Mouse (Mus musculus) stomach, embryonic 16.5 days (tissue): Measurements from ENCODE around the gene Zfp771. TPM values are rescaled to one million over a fixed set of nuclear protein-coding genes. Genes with fewer than 3 reads are reported as not detected.

Experiments used
- ATAC-seq: fragments of 200-750 bp; cut with Nextera tagmentation; 2 replicates; pipeline ENCODE4 v1.8.0; 2017; ENCODE audit warnings: moderate number of reproducible peaks, moderate TSS enrichment; ENCODE audit not compliant: insufficient read depth, low FRiP score
- H3K27ac ChIP-seq: fragments of 300-500 bp; sonication (generic); 2 replicates; pipeline ENCODE4 v1.5.1; 2014; ENCODE audit warnings: low read length
- H3K27me3 ChIP-seq: fragments of 300-500 bp; sonication (generic); 2 replicates; pipeline ENCODE4 v1.6.1; 2014; ENCODE audit warnings: low read length, control low read depth, mixed read lengths; ENCODE audit not compliant: control insufficient read depth, insufficient read depth
- H3K36me3 ChIP-seq: fragments of 300-500 bp; sonication (generic); 2 replicates; pipeline ENCODE4 v1.6.1; 2014; ENCODE audit warnings: low read length; ENCODE audit not compliant: control insufficient read depth, insufficient read depth
- H3K4me1 ChIP-seq: fragments of 300-500 bp; sonication (generic); 2 replicates; pipeline ENCODE4 v1.6.1; 2014; ENCODE audit warnings: low read length, control low read depth, mixed read lengths; ENCODE audit not compliant: control insufficient read depth, insufficient read depth
- H3K4me2 ChIP-seq: fragments of 300-500 bp; sonication (generic); 2 replicates; pipeline ENCODE4 v1.6.1; 2014; ENCODE audit warnings: low read depth, low read length, mixed read lengths
- H3K4me3 ChIP-seq: fragments of 300-500 bp; sonication (generic); replicated peaks from 2 replicates; pipeline ENCODE4 v1.5.1; 2014; ENCODE audit warnings: mild to moderate bottlenecking, low read length
- H3K9ac ChIP-seq: fragments of 300-500 bp; sonication (generic); 2 replicates; pipeline ENCODE4 v1.6.1; 2014; ENCODE audit warnings: low read length
- H3K9me3 ChIP-seq: fragments of 300-500 bp; sonication (generic); replicated peaks from 2 replicates; pipeline ENCODE4 v1.6.1; 2016; ENCODE audit warnings: low read length, control low read depth; ENCODE audit not compliant: control insufficient read depth
- WGBS: fragments of 180-500 bp; shearing (Covaris S2); extraction: QIAGEN DNeasy Blood & Tissue Kit; methylation state at CpG from one replicate; pipeline ENCODE4 v1.1.7; 2014; 5-methylcytosine and 5-hydroxymethylcytosine counted together
- polyA plus RNA-seq: library from polyadenylated mRNA; unstranded; fragments of >200 nt; fragmentation: Nextera tagmentation; extraction: Ambion mirVana; gene quantifications from 2 replicates; pipeline ENCODE4 v1.2.1, GENCODE M21; 2015

Gene Zfp771
- polyA plus RNA-seq, 1 experiment from 2014 or later = 37.8 TPM

DNA sequence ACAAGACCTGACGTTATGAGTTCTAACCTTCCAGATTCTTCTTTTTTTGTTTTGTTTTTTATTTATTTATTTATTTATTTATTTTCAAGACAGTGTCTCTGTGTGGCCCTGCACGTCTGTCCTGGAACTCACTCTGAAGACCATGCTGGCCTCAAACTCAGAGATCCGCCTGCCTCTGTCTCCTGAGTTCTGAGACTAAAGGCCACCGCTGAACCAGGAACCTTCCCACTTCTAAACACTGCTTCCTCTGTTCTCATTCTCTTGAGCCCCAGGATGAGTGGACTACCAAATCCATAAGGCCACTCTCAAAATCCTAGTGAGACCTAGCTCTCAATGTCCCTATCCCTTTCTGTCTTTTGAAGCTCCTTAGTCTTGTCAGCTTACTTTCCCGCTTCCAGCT, 34.2 kb upstream of the Zfp771 start:
- ATAC-seq = no peak

DNA sequence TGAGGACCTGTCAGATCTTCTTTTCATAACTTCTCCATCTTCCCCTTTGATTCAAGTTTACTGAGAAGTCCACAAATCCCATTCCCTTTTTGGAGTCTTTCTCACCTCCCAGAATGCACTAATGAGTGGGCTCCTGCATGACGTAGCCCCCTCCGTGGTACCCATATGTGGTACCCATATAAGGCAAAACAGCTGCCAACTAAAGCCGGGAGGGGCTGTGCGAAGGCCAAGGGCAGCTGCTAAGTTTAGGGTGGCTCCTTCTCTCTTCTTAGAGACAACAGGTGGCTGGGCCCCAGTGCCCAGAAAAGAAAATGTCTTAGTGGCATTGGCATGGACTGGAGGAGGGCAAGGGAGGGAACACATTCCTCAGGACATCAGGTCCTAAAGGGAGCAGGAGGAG, 33.8 kb upstream of the Zfp771 start:
- Histone ChIP-seq H3K4me1 (peaks cover 10% of the 10 kb centered on the region), H3K36me3 (no peaks in the 10 kb centered on the region), H3K9ac (no peak overlapping the region), H3K27me3 (no peaks in the 10 kb centered on the region), H3K27ac (no peak overlapping the region), H3K4me3 (no peak overlapping the region), H3K9me3 (no peaks in the 10 kb centered on the region), H3K4me2 (no peak overlapping the region)
- WGBS = 83% methylated on average over 4 of the region's 4 CpGs
- no peak for ATAC-seq

More for the DNA sequence above, 34.2 kb upstream of the Zfp771 start:
- 78% methylated on average over 5 of the region's 5 CpGs for WGBS
- H3K4me1 ChIP-seq = peaks cover 14% of the 10 kb centered on the region
- H3K9me3 ChIP-seq = no peaks in the 10 kb centered on the region
- no peak overlapping the region; the same call in 1 of the 2 replicates for H3K4me3 ChIP-seq
- no peak overlapping the region for H3K27ac ChIP-seq
- H3K9ac ChIP-seq = peak overlapping the region; percentile 62; the same call in 1 of the 2 replicates
- H3K4me2 ChIP-seq = peak overlapping the region; percentile 54
- H3K27me3 ChIP-seq = no peaks in the 10 kb centered on the region
- H3K36me3 ChIP-seq = no peaks in the 10 kb centered on the region

DNA sequence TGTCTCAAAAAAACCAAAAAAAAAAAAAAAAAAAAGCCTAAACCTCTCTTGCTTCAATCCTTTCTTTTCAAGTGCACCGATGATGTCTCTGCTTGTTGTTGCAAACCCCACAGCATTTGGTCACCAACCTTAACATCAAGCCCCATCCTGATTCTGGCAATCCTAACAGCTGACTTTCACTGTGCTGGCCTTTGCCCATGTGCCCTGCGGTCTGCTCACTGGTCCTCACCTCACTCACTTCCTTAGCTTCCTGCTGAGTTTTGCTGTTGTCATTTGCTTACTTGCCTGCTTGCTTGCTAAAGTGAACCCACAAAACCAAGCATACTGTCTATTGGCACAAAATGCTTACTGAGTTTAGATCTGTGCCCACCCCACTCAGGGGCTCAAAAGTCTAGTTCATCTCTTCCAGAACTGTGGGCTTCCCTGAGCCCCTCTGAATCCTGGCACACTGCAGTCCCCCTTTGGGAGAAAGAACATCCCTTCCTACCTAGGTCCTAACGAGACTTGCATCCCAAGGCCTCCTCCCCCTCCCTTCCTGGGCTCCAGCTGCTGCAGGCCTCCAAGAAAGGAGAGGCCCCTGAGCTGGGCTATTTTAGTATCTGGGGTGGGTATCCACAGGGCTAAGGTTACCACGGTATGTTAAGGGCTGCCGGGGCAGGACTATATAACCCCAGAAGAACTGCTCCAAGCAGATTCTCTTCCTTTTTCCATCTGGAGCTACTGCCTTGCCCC, 32.9 kb upstream of the Zfp771 start:
- no peak overlapping the region for H3K27ac ChIP-seq
- H3K4me3 ChIP-seq = no peak overlapping the region
- WGBS = 78% methylated on average over 5 of the region's 5 CpGs
- H3K9me3 ChIP-seq = no peaks in the 10 kb centered on the region
- H3K4me1 ChIP-seq = peaks cover 7% of the 10 kb centered on the region; the same call in 1 of the 2 replicates
- H3K4me2 ChIP-seq = no peak overlapping the region
- no peak overlapping the region for H3K9ac ChIP-seq
- H3K36me3 ChIP-seq = no peaks in the 10 kb centered on the region
- no peaks in the 10 kb centered on the region for H3K27me3 ChIP-seq
- no peak for ATAC-seq

DNA sequence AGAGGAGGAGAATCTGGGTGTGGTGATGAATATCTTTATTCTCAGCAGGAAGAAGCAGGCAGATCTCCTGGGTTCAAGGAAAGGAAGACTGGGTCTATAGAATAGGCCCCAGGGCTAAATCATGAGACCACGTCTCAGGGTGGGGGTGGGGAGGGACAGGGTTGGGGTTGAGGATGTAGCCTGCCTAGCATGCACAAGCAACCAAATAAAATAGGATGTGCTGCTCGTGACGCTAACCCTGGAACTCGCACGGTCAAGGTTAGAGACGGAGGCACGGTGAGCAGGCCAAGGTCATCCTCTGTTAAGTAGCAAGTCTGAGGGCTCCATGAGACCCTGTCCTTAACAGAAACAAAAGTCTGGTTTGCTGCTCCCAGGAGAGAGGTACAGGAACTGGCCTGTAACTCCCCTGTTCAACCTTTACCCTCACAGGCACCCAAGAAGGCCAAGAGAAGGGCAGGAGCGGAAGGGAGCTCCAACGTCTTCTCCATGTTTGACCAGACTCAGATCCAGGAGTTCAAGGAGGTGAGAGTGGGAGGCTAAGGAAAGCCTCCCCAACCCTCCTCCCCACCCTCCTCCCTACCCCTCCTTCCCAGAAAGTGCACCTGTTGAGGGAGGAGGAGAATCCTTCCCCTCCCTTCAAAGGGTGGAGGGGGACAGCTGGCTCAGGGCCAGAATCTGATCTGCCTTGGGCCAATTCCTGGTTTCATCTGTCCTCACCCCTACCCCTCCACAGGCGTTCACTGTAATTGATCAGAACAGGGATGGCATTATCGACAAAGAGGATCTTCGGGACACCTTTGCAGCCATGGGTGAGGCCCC, 31.4 kb upstream of the Zfp771 start:
- no peaks in the 10 kb centered on the region for H3K36me3 ChIP-seq
- ATAC-seq = no peak
- H3K4me3 ChIP-seq = no peak overlapping the region
- no peak overlapping the region for H3K9ac ChIP-seq
- H3K4me2 ChIP-seq = no peak overlapping the region
- H3K9me3 ChIP-seq = no peaks in the 10 kb centered on the region
- H3K27ac ChIP-seq = no peak overlapping the region
- 87% methylated on average over 12 of the region's 12 CpGs for WGBS
- H3K4me1 ChIP-seq = no peaks in the 10 kb centered on the region
- H3K27me3 ChIP-seq = no peaks in the 10 kb centered on the region

DNA sequence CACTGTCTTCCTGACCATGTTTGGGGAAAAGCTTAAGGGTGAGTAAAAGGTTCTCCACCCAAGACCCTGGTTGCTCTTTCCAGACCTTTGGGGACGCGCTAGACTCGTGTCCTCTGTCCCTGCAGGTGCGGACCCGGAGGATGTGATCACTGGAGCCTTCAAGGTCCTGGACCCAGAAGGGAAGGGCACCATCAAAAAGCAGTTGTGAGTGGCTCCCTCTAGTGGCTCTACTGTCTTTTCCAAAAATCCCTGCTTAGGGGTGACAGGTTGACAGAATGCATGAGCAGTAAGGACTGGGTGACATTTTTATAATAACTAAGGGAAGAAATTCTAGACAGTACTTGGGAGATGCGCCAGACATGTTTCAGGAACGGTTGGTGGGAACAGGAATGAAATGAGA, 30.6 kb upstream of the Zfp771 start:
- 43% methylated on average over 7 of the region's 7 CpGs for WGBS
- H3K27ac ChIP-seq = no peak overlapping the region
- H3K9me3 ChIP-seq = no peaks in the 10 kb centered on the region
- H3K36me3 ChIP-seq = no peaks in the 10 kb centered on the region
- no peaks in the 10 kb centered on the region for H3K4me1 ChIP-seq
- ATAC-seq = no peak
- H3K4me3 ChIP-seq = no peak overlapping the region
- no peaks in the 10 kb centered on the region for H3K27me3 ChIP-seq
- H3K4me2 ChIP-seq = no peak overlapping the region
- H3K9ac ChIP-seq = no peak overlapping the region

DNA sequence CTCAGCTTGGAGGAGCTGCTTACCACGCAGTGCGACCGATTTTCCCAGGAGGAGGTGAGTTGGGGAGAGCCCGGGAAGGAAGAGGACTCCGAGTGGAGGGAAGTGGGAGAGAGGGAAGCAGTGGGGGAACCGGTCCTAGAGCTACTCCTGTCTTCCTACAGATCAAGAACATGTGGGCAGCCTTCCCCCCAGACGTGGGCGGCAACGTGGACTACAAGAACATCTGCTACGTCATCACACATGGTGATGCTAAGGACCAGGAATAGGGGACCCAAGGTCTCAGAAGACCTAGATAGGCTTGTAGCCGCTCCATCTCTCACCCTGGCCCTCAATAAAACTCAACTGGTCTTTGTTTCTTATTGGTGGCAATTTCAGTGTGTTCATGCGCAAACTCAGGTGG, 30.1 kb upstream of the Zfp771 start:
- H3K4me2 ChIP-seq = no peak overlapping the region
- no peak for ATAC-seq

DNA sequence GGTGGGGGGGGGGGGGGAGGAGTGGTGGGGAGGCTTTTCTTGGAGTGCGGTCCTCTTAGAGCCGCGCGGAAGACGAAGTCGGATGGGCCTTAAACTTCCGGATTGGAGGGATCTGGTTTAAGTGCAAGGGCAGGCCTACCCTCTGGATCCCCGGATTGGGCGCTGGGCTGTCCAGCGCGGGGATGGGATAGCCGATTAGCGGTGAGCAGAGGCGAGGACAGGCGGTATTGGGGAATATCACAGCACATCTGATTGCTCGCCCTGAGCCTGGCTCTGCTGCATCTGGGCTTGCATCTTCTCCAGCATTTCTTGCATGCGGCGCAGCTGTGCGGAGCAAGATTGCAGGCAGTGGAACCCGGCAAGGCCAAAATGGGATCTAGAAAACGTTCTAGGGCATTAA, 29.6 kb upstream of the Zfp771 start:
- Histone ChIP-seq H3K27ac (no peak overlapping the region), H3K36me3 (no peaks in the 10 kb centered on the region), H3K9ac (peak overlapping the region; percentile 71), H3K27me3 (no peaks in the 10 kb centered on the region), H3K4me2 (peak overlapping the region; percentile 56), H3K9me3 (no peaks in the 10 kb centered on the region), H3K4me1 (no peaks in the 10 kb centered on the region), H3K4me3 (peak overlapping the region; percentile 39)
- WGBS = 46% methylated on average over 21 of the region's 21 CpGs
- no peak for ATAC-seq

More for the DNA sequence above, 30.1 kb upstream of the Zfp771 start:
- H3K36me3 ChIP-seq = no peaks in the 10 kb centered on the region
- no peak overlapping the region for H3K27ac ChIP-seq
- WGBS = 62% methylated on average over 12 of the region's 12 CpGs
- no peak overlapping the region for H3K4me3 ChIP-seq
- no peaks in the 10 kb centered on the region for H3K27me3 ChIP-seq
- no peak overlapping the region for H3K9ac ChIP-seq
- no peaks in the 10 kb centered on the region for H3K9me3 ChIP-seq
- H3K4me1 ChIP-seq = no peaks in the 10 kb centered on the region

DNA sequence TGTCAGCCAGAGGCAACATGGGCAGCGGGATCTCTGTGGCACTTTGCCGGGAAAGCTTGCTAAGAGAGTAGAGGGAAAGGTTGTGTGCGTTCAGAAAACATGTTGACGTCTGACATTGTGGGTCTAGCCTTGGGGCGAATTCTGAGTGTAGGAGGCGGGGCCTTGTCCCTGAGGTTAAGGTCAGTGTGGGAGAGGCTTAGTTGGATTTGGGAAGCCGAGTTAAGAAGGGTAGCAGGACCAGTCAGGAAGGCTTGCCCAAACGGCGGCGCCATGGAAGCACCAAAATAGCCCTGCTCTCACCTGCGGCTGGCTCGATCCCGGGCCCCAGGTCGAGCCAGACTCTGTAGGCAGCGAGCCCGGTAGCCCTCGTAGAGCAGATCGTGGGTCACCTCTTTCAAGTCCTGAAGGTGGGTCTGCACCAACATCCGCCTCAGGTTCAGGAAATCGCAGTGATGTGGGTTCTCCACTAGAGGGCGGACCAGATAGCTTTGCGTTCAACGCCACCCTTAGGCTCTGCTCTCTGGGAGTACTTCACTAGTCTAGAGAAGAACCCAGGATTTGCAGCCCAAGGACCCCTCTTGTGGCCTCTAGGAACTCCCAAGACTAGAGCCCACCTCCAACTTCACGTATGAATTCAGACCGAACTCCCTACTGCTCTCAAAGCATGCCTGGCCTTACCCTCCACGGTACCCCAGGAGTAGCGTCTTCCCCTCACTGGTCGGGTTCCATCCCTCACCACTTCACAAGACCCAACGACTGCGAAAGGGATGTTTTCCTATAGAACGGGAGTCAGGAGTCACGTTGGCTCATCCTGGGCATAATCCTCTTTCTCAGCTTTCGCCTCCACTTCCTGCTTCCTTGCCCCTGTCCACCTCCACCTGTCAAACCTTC, 28.8 kb upstream of the Zfp771 start:
- Histone ChIP-seq H3K9me3 (no peaks in the 10 kb centered on the region), H3K4me1 (no peaks in the 10 kb centered on the region)
- 24% methylated on average over 33 of the region's 33 CpGs for WGBS

More for the DNA sequence above, 28.8 kb upstream of the Zfp771 start:
- Histone ChIP-seq H3K27me3 (no peaks in the 10 kb centered on the region), H3K36me3 (no peaks in the 10 kb centered on the region), H3K4me2 (peak overlapping the region; percentile 56), H3K4me3 (peak overlapping the region; percentile 39), H3K27ac (no peak overlapping the region), H3K9ac (peak overlapping the region; percentile 71)
- peak; percentile 51 for ATAC-seq
